Mouse (Mus musculus) CH12.LX (cell line): Measurements from ENCODE around the gene B3gnt7. TPM values are rescaled to one million over a fixed set of nuclear protein-coding genes. Genes with fewer than 3 reads are reported as not detected.

ENCODE experiments used
- DNase-seq: peaks from one replicate; pipeline ENCODE4 v3.0.0-alpha.2; 2013; ENCODE audit errors: extremely low read depth
- H3K27ac ChIP-seq: 2 replicates; pipeline ENCODE4 v1.5.1; 2012; ENCODE audit warnings: low read depth, mild to moderate bottlenecking, control low read depth, moderate library complexity; ENCODE audit not compliant: insufficient read depth
- H3K27me3 ChIP-seq: replicated peaks from 2 replicates; pipeline ENCODE3; 2012; ENCODE audit warnings: inconsistent platforms
- H3K36me3 ChIP-seq, 2 experiments: replicated peaks in 1 of 2; 2 replicates each; pipeline versions ENCODE3 to v1.6.1; 2012; ENCODE audit warnings: inconsistent platforms in 1 of 2, low read length in 1 of 2, mild to moderate bottlenecking in 1 of 2, mixed read lengths in 1 of 2, moderate library complexity in 1 of 2; ENCODE audit not compliant: control insufficient read depth in 1 of 2, insufficient read depth in 1 of 2
- H3K4me1 ChIP-seq, 2 experiments: 2 replicates each; pipeline ENCODE4 v1.6.1; 2012; ENCODE audit warnings: inconsistent platforms in 1 of 2, moderate library complexity in 1 of 2; ENCODE audit not compliant: insufficient read depth in 2 of 2, control insufficient read depth in 1 of 2
- H3K4me2 ChIP-seq: 2 replicates; pipeline ENCODE4 v1.6.1; 2012; ENCODE audit warnings: low read depth, mild to moderate bottlenecking, control low read depth; ENCODE audit not compliant: poor library complexity, insufficient read depth, severe bottlenecking
- H3K4me3 ChIP-seq, 3 experiments: fragments of 150-350 bp in 1 of 3; sonication (generic) in 1 of 3; replicated peaks in 1 of 3; 2 replicates each; pipeline versions ENCODE3 to v1.5.1; 2011 to 2012; ENCODE audit warnings: low read depth in 2 of 3, low read length in 2 of 3, mild to moderate bottlenecking in 2 of 3, moderate library complexity in 2 of 3, control low read depth in 1 of 3, improper control_type of control experiment in 1 of 3, inconsistent platforms in 1 of 3, mixed read lengths in 1 of 3; ENCODE audit not compliant: poor library complexity in 1 of 3
- H3K79me2 ChIP-seq: replicated peaks from 2 replicates; pipeline ENCODE4 v1.6.1; 2012; ENCODE audit warnings: mild to moderate bottlenecking, moderate library complexity; ENCODE audit not compliant: control insufficient read depth, poor library complexity, insufficient read depth, severe bottlenecking; ENCODE audit errors: extremely low read depth
- H3K9ac ChIP-seq: 2 replicates; pipeline ENCODE4 v1.6.1; 2012; ENCODE audit warnings: low read depth, mild to moderate bottlenecking, control low read depth, moderate library complexity; ENCODE audit not compliant: insufficient read depth
- H3K9me3 ChIP-seq: replicated peaks from 2 replicates; pipeline ENCODE3; 2012; ENCODE audit warnings: low read length, inconsistent platforms, mixed read lengths
- CHD1 ChIP-seq: IDR thresholded peaks from 2 replicates; pipeline ENCODE4 v1.6.1; 2012; ENCODE audit warnings: low read depth, low read length, improper control_type of control experiment, inconsistent platforms
- CHD2 ChIP-seq: IDR thresholded peaks from 2 replicates; pipeline ENCODE4 v1.6.1; 2011; ENCODE audit warnings: low read length, improper control_type of control experiment
- EP300 ChIP-seq: IDR thresholded peaks from 2 replicates; pipeline ENCODE4 v1.6.1; 2011; ENCODE audit warnings: low read length, improper control_type of control experiment
- ETS1 ChIP-seq: conservative IDR thresholded peaks from 2 replicates; pipeline ENCODE4 v1.6.1; 2012; ENCODE audit warnings: low read depth, mild to moderate bottlenecking, inconsistent platforms, low read length, improper control_type of control experiment, moderate library complexity
- GABPA ChIP-seq: IDR thresholded peaks from 2 replicates; pipeline ENCODE4 v1.6.1; 2012; ENCODE audit warnings: low read depth, low read length, improper control_type of control experiment, inconsistent platforms; ENCODE audit not compliant: insufficient replicate concordance
- HCFC1 ChIP-seq: IDR thresholded peaks from 2 replicates; pipeline ENCODE4 v1.6.1; 2012; ENCODE audit warnings: low read depth, mild to moderate bottlenecking, inconsistent platforms, low read length, improper control_type of control experiment
- IRF4 ChIP-seq: IDR thresholded peaks from 2 replicates; pipeline ENCODE4 v1.6.1; 2014; ENCODE audit warnings: low read depth, mild to moderate bottlenecking, inconsistent platforms, low read length, improper control_type of control experiment
- JUN ChIP-seq: IDR thresholded peaks from 2 replicates; pipeline ENCODE4 v1.6.1; 2011; ENCODE audit warnings: low read depth, mild to moderate bottlenecking, low read length, improper control_type of control experiment, moderate library complexity; ENCODE audit not compliant: insufficient read depth
- KAT2A ChIP-seq: IDR thresholded peaks from 2 replicates; pipeline ENCODE4 v1.6.1; 2012; ENCODE audit warnings: low read length, improper control_type of control experiment, inconsistent platforms; ENCODE audit not compliant: insufficient replicate concordance
- MAFK ChIP-seq: IDR thresholded peaks from 2 replicates; pipeline ENCODE4 v1.6.1; 2011; ENCODE audit warnings: low read length, improper control_type of control experiment; ENCODE audit not compliant: insufficient replicate concordance
- MAZ ChIP-seq: IDR thresholded peaks from 2 replicates; pipeline ENCODE4 v1.6.1; 2012; ENCODE audit warnings: low read depth, mild to moderate bottlenecking, inconsistent platforms, low read length, improper control_type of control experiment, moderate library complexity
- MXI1 ChIP-seq: IDR thresholded peaks from 2 replicates; pipeline ENCODE4 v1.6.1; 2011; ENCODE audit warnings: mild to moderate bottlenecking, low read depth, low read length, improper control_type of control experiment
- MYC ChIP-seq: IDR thresholded peaks from 2 replicates; pipeline ENCODE4 v1.6.1; 2011; ENCODE audit warnings: low read depth, mild to moderate bottlenecking, improper control_type of control experiment, low read length
- PAX5 ChIP-seq: IDR thresholded peaks from 2 replicates; pipeline ENCODE4 v1.6.1; 2012; ENCODE audit warnings: low read length, inconsistent platforms, mixed read lengths
- POLR2AphosphoS2 ChIP-seq: IDR thresholded peaks from 2 replicates; pipeline ENCODE4 v1.6.1; 2011; ENCODE audit warnings: low read depth, low read length, improper control_type of control experiment
- RAD21 ChIP-seq: IDR thresholded peaks from 2 replicates; pipeline ENCODE4 v1.6.1; 2011; ENCODE audit warnings: low read depth, mild to moderate bottlenecking, low read length, improper control_type of control experiment, moderate library complexity
- SMC3 ChIP-seq: IDR thresholded peaks from 2 replicates; pipeline ENCODE4 v1.6.1; 2011; ENCODE audit warnings: low read depth, low read length, improper control_type of control experiment
- UBTF ChIP-seq: IDR thresholded peaks from 2 replicates; pipeline ENCODE4 v1.6.1; 2012; ENCODE audit warnings: low read depth, mild to moderate bottlenecking, inconsistent platforms, low read length, improper control_type of control experiment, moderate library complexity
- ZMIZ1 ChIP-seq: IDR thresholded peaks from 2 replicates; pipeline ENCODE4 v1.6.1; 2012; ENCODE audit warnings: low read depth, mild to moderate bottlenecking, inconsistent platforms, low read length, improper control_type of control experiment
- dilution Hi-C: fragments of 300-500 bp; cut with MboI; formaldehyde crosslinking; loops from 2 replicates; pipeline ENCODE4 v1.14.3; 2020; ENCODE audit warnings: low sequenced_read_pairs; ENCODE audit not compliant: extremely low pct_unique_long_range_greater_than_20kb, extremely low pct_ligation_motif_present
- in situ Hi-C: fragments of 300-500 bp; cut with MboI; formaldehyde crosslinking; loops from 3 replicates; pipeline ENCODE4 v1.14.3; 2019; ENCODE audit warnings: low sequenced_read_pairs, low pct_ligation_motif_present, low pct_unique_long_range_greater_than_20kb, mixed read lengths
- polyA plus RNA-seq: library from polyadenylated mRNA; unstranded; fragments of >175 nt; gene quantifications from 2 replicates; pipeline ENCODE4 v1.2.1, GENCODE M21; 2012; ENCODE audit warnings: low read depth; ENCODE audit not compliant: insufficient read length
- total RNA-seq, 2 experiments: library from RNA; depleted of rRNA; stranded (reverse); fragments of 300-350 nt in 1 of 2; fragments of >200 nt in 1 of 2; gene quantifications; 2 replicates each; pipeline ENCODE4 v1.2.3; 2012 to 2014

Gene B3gnt7
- total and polyA plus RNA-seq, 3 experiments = 0.17 TPM; not detected in 2

GRCm38 (mm10) chr1:86320822-86321413, 18.3 kb downstream of the B3gnt7 start:
- Histone ChIP-seq H3K9me3 (peaks cover 2% of the 10 kb centered on the region), H3K27ac (no peak overlapping the region), H3K4me1 (no peaks in the 10 kb centered on the region), H3K79me2 (no peaks in the 10 kb centered on the region), H3K4me3 (no peak overlapping the region), H3K36me3 (no peaks in the 10 kb centered on the region), H3K9ac (no peak overlapping the region), H3K4me2 (no peak overlapping the region), H3K27me3 (no peaks in the 10 kb centered on the region)
- TF ChIP-seq HCFC1 (no peak), MAZ (no peak), EP300 (no peak), KAT2A (no peak), SMC3 (no peak), ETS1 (no peak), UBTF (no peak), RAD21 (no peak), ZMIZ1 (no peak), GABPA (no peak), MAFK (no peak), JUN (no peak)
- DNase-seq = no peak
- in situ Hi-C loops = no loop called here
- dilution Hi-C loops = no loop called here

- Histone ChIP-seq H3K36me3 (no peaks in the 10 kb centered on the region), H3K79me2 (no peaks in the 10 kb centered on the region), H3K4me2 (no peak overlapping the region), H3K4me1 (no peaks in the 10 kb centered on the region), H3K9me3 (no peaks in the 10 kb centered on the region), H3K27me3 (no peaks in the 10 kb centered on the region), H3K9ac (no peak overlapping the region), H3K4me3 (no peak overlapping the region), H3K27ac (no peak overlapping the region)
- TF ChIP-seq CHD1 (no peak), ZMIZ1 (no peak), RAD21 (no peak), POLR2AphosphoS2 (no peak), IRF4 (no peak), EP300 (no peak), CHD2 (no peak), PAX5 (no peak), MXI1 (no peak), MYC (no peak)
- no peak for DNase-seq
- dilution Hi-C loops (loop anchor here (25.0 kb wide), 1 partner anchor 149 kb away; no protein-coding TSS in a partner anchor), in situ Hi-C loops (loop anchor here (5.0 kb wide), 1 partner anchor 159 kb away; no protein-coding TSS in a partner anchor)
These were observed 33.7 kb downstream of the B3gnt7 start for GRCm38 (mm10) chr1:86336330-86336729.
